Mouse (Mus musculus): ENCODE data around the gene Tmem252.

GRCm38 (mm10) chr19:24656981-24657380 lies 16.8 kb upstream of the Tmem252 start:
- no peak for TF ChIP-seq CHD2 (IDR thresholded peaks at IDR 0.05; ENCODE audit: low read depth, low read length)
- no peak for TF ChIP-seq HCFC1 (IDR thresholded peaks at IDR 0.05; ENCODE audit: borderline replicate concordance, insufficient read depth, low read length)
- no peak for TF ChIP-seq MAFK (IDR thresholded peaks at IDR 0.05; ENCODE audit: insufficient read depth, low read depth, low read length)
- no peak for TF ChIP-seq ZNF384 (IDR thresholded peaks at IDR 0.05; ENCODE audit: low read depth, low read length)

All from ES-E14 (cell line).